Mouse (Mus musculus): ENCODE measurements around the gene Mrpl47.

DNA sequence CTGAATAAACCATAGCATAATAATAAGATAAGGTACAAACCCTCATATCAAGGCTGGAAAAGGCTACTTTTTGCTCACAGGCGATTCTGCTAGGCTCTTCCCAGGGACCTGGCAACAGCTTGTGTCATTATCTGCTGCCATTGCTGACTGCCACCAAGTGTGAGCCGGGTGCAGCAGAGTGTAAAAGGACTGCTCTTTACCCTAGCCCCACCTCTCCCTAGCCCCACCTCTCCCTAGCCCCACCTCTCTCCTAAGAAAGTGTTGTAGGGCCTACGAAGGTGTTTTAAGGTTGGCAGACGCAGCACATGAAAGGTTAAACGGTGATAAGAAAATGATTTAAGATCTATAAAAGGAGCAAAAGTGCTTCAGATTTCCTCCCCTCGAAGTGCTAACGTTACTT is 26.5 kb upstream of the Mrpl47 start:
- TF ChIP-seq CTCF (IDR thresholded peaks at IDR 0.05) (no peak), EP300 (IDR thresholded peaks at IDR 0.05) (no peak)
